Comparison of ENCODE assay signal across 8 mouse cellular contexts in genomic region chr8:69902163-69903062, GRCm38 (mm10). TPM values are rescaled to one million over a fixed set of nuclear protein-coding genes. Genes with fewer than 3 reads are reported as not detected.
DNase-seq lines count a peak whose midpoint lies in the region; ATAC-seq and TF ChIP-seq lines count a peak whose summit lies in the region.

Tssk6 (plus strand) TSS chr8:69902184.
Ndufa13 (minus strand) TSS chr8:69902558.
Yjefn3 (minus strand) TSS chr8:69902712.

- peak within 1 kb of the TSS; percentile 86 for H3K4me2 ChIP-seq in forebrain, postnatal 0 days (ENCODE audit: low read depth)
- peak within 1 kb of the TSS; percentile 96 for H3K4me2 ChIP-seq in intestine, embryonic 15.5 days (replicated peaks)
- peak within 1 kb of the TSS; percentile 96 for H3K4me2 ChIP-seq in limb, embryonic 15.5 days

- H3K4me1 ChIP-seq in forebrain, postnatal 0 days (ENCODE audit: insufficient read depth), result peaks cover 21% of the 10 kb centered on the region; the same call in 1 of the 2 replicates
- H3K4me1 ChIP-seq in intestine, embryonic 15.5 days (replicated peaks), result peaks cover 20% of the 10 kb centered on the region
- peaks cover 45% of the 10 kb centered on the region for H3K4me1 ChIP-seq in limb, embryonic 15.5 days

- peak within 1 kb of the TSS; percentile 57 for H3K9ac ChIP-seq in forebrain, postnatal 0 days
- peak within 1 kb of the TSS; percentile 82 for H3K9ac ChIP-seq in intestine, embryonic 15.5 days
- peak within 1 kb of the TSS; percentile 66 for H3K9ac ChIP-seq in limb, embryonic 15.5 days

- peak; percentile 41 for DNase-seq in retina, postnatal 1 day
- DNase-seq in retina, embryonic 14.5 days (ENCODE audit: low spot score), result no peak
- DNase-seq in cerebellum, adult 11-12 months, result peak; percentile 81
- no peak for DNase-seq in forebrain, postnatal 0 days
- peak; percentile 66 for DNase-seq in thymus, postnatal 14 days

- WGBS in forebrain, postnatal 0 days, result 8% methylated on average over 89 of the region's 89 CpGs
- 4% methylated on average over 89 of the region's 89 CpGs for WGBS in intestine, embryonic 15.5 days
- WGBS in limb, embryonic 15.5 days, result 5% methylated on average over 89 of the region's 89 CpGs

- peak within 1 kb of the TSS; percentile 92 for H3K27ac ChIP-seq in forebrain, postnatal 0 days (ENCODE audit: low read depth, low read length)
- peak within 1 kb of the TSS; percentile 92 for H3K27ac ChIP-seq in intestine, embryonic 15.5 days
- H3K27ac ChIP-seq in limb, embryonic 15.5 days, result peak within 1 kb of the TSS; percentile 94

- H3K27me3 ChIP-seq in forebrain, postnatal 0 days (ENCODE audit: insufficient read depth, low read length), result no peaks in the 10 kb centered on the region
- no peaks in the 10 kb centered on the region for H3K27me3 ChIP-seq in intestine, embryonic 15.5 days (replicated peaks)
- H3K27me3 ChIP-seq in limb, embryonic 15.5 days, result no peaks in the 10 kb centered on the region

- ATAC-seq in forebrain, postnatal 0 days, result peak; percentile 1
- peak; percentile 50 for ATAC-seq in intestine, embryonic 15.5 days
- no peak; the same call in 1 of the 2 replicates for ATAC-seq in limb, embryonic 15.5 days (ENCODE audit: insufficient number of reproducible peaks, low FRiP score, low TSS enrichment, low read depth)
- peak; percentile 15 for ATAC-seq in monocyte, adult 5-6 weeks (replicated peaks; ENCODE audit: insufficient number of reproducible peaks, low FRiP score, low TSS enrichment, poor library complexity, severe bottlenecking)

- H3K36me3 ChIP-seq in forebrain, postnatal 0 days (ENCODE audit: insufficient read depth), result no peaks in the 10 kb centered on the region; the same call in 1 of the 2 replicates
- H3K36me3 ChIP-seq in intestine, embryonic 15.5 days, result 0 out of 2 replicates have a peak, but pooled peaks cover 4% of the 10 kb centered on the region
- peaks cover 13% of the 10 kb centered on the region; the same call in 1 of the 2 replicates for H3K36me3 ChIP-seq in limb, embryonic 15.5 days

- peak within 1 kb of the TSS; percentile 52 for H3K4me3 ChIP-seq in forebrain, postnatal 0 days (ENCODE audit: low read depth, low read length)
- peak within 1 kb of the TSS; percentile 64 for H3K4me3 ChIP-seq in intestine, embryonic 15.5 days (replicated peaks)
- H3K4me3 ChIP-seq in limb, embryonic 15.5 days, result peak within 1 kb of the TSS; percentile 64

- peak; percentile 32 for TF ChIP-seq CTCF in forebrain, postnatal 0 days (IDR thresholded peaks at IDR 0.05; ENCODE audit: low read depth)

- no peaks in the 10 kb centered on the region for H3K9me3 ChIP-seq in forebrain, postnatal 0 days (ENCODE audit: low read length)
- H3K9me3 ChIP-seq in intestine, embryonic 15.5 days, result no peaks in the 10 kb centered on the region
- H3K9me3 ChIP-seq in limb, embryonic 15.5 days, result no peaks in the 10 kb centered on the region

RNA-seq across cellular contexts. Expression of gene Tssk6, which starts in this region (rescaled TPM):
- total RNA-seq in forebrain, postnatal 0 days (2014; rRNA removed), result 0.95 TPM in 1 of 2 replicates, not detected in the other
- 2.9 and 4.1 TPM in 2 replicates for polyA plus RNA-seq in forebrain, postnatal 0 days (2015; fragmentation: Nextera tagmentation; extraction: Ambion mirVana)
- 2.8 and 3.4 TPM in 2 replicates for polyA plus RNA-seq in intestine, embryonic 15.5 days (2015; fragmentation: Nextera tagmentation; extraction: Ambion mirVana)
- polyA plus RNA-seq in limb, embryonic 15.5 days (2015; fragmentation: Nextera tagmentation; extraction: Ambion mirVana), result 3.2 and 4.2 TPM in 2 replicates
- 0.95 to 1.6 TPM (median 1.1 TPM) in 3 replicates for total RNA-seq in monocyte, adult 5-6 weeks (2017)

RNA-seq across cellular contexts. Expression of gene Ndufa13, which starts in this region (rescaled TPM):
- 90.7 and 130 TPM in 2 replicates for total RNA-seq in forebrain, postnatal 0 days (2014; rRNA removed)
- 209 and 263 TPM in 2 replicates for polyA plus RNA-seq in forebrain, postnatal 0 days (2015; fragmentation: Nextera tagmentation; extraction: Ambion mirVana)
- polyA plus RNA-seq in intestine, embryonic 15.5 days (2015; fragmentation: Nextera tagmentation; extraction: Ambion mirVana), result 212 and 213 TPM in 2 replicates
- polyA plus RNA-seq in limb, embryonic 15.5 days (2015; fragmentation: Nextera tagmentation; extraction: Ambion mirVana), result 168 and 176 TPM in 2 replicates
- 91.2 to 131 TPM (median 108 TPM) in 3 replicates for total RNA-seq in monocyte, adult 5-6 weeks (2017)

RNA-seq across cellular contexts. Expression of gene Yjefn3, which starts in this region (rescaled TPM):
- total RNA-seq in forebrain, postnatal 0 days (2014; rRNA removed), result 8.9 and 15.0 TPM in 2 replicates
- polyA plus RNA-seq in forebrain, postnatal 0 days (2015; fragmentation: Nextera tagmentation; extraction: Ambion mirVana), result 15.3 and 16.5 TPM in 2 replicates
- polyA plus RNA-seq in intestine, embryonic 15.5 days (2015; fragmentation: Nextera tagmentation; extraction: Ambion mirVana), result 3.9 and 4.2 TPM in 2 replicates
- polyA plus RNA-seq in limb, embryonic 15.5 days (2015; fragmentation: Nextera tagmentation; extraction: Ambion mirVana), result 3.7 and 6.4 TPM in 2 replicates
- not detected in 3 replicates for total RNA-seq in monocyte, adult 5-6 weeks (2017)

Comparison
In these comparisons a context has a peak if more than half of its experiments do, and no peak if none do; other contexts are left out.
1. DNase-seq: peak in retina, postnatal 1 day (single experiment), cerebellum, adult 11-12 months (single experiment) and thymus, postnatal 14 days (single experiment); none in retina, embryonic 14.5 days (single experiment) and forebrain, postnatal 0 days (single experiment).
2. Peak in every context shown above with its lines, with median percentiles within 50 percentile points of each other: H3K27ac ChIP-seq, H3K4me2 ChIP-seq, H3K4me3 ChIP-seq and H3K9ac ChIP-seq.